In genomic region chr5:149585910-149586309, GRCm38 (mm10) we compare ENCODE assay signal across 10 mouse cellular contexts. TPM values are rescaled to one million over a fixed set of nuclear protein-coding genes. Genes with fewer than 3 reads are reported as not detected.
DNase-seq lines count a peak whose midpoint lies in the region; ATAC-seq and TF ChIP-seq lines count a peak whose summit lies in the region.
"Had no signal": no experiment of that assay in that cellular context is flagged by ENCODE, and none has a peak within 500 bp of the region (broad histone marks: within the 10 kb centered on the region; RNA-seq: fewer than 3 reads in every experiment).

No protein-coding gene starts in this region.

- no peak overlapping the region for H3K4me3 ChIP-seq in kidney, postnatal 0 days (replicated peaks; ENCODE audit: low read depth, low read length)
- no peak overlapping the region for H3K4me3 ChIP-seq in kidney, embryonic 16.5 days (ENCODE audit: low read length)
- H3K4me3 ChIP-seq: heart, embryonic 13.5 days; megakaryocyte, embryonic 14.5 days had no signal

- no peak overlapping the region for H3K4me2 ChIP-seq in kidney, postnatal 0 days (ENCODE audit: low read length)
- H3K4me2 ChIP-seq in kidney, embryonic 16.5 days (replicated peaks; ENCODE audit: low read depth, low read length) = no peak overlapping the region
- H3K4me2 ChIP-seq: heart, embryonic 13.5 days had no signal

- H3K9ac ChIP-seq in kidney, postnatal 0 days (ENCODE audit: low read depth, low read length) = no peak overlapping the region
- H3K9ac ChIP-seq in kidney, embryonic 16.5 days (replicated peaks; ENCODE audit: low read length) = no peak overlapping the region
- H3K9ac ChIP-seq: heart, embryonic 13.5 days had no signal

- no peak for ATAC-seq in kidney, postnatal 0 days (replicated peaks; ENCODE audit: low FRiP score, low read depth)
- no peak for ATAC-seq in kidney, embryonic 16.5 days (ENCODE audit: low FRiP score, low TSS enrichment)
- peak; percentile 74 for ATAC-seq in CD4-positive, CD25-positive, alpha-beta regulatory T cell, adult 4 months

- H3K27ac ChIP-seq in kidney, postnatal 0 days = no peak overlapping the region
- no peak overlapping the region for H3K27ac ChIP-seq in kidney, embryonic 16.5 days (ENCODE audit: low read length)
- H3K27ac ChIP-seq: heart, embryonic 13.5 days had no signal

- peak; percentile 64 for DNase-seq in kidney, postnatal 0 days (ENCODE audit: low spot score)
- DNase-seq in ZHBTc4 (ENCODE audit: low read depth, low spot score) = peak; percentile 64
- peak; percentile 23 to 37 for DNase-seq in kidney, postnatal 4 days
- no peak for DNase-seq in right cerebral cortex, adult 2 months (ENCODE audit: low spot score in 2 of 2)
- DNase-seq in layer of hippocampus, postnatal 14 days (ENCODE audit: low spot score in 2 of 2) = no peak
- no peak for DNase-seq in layer of hippocampus, adult 9-11 months

- H3K27me3 ChIP-seq in kidney, postnatal 0 days (ENCODE audit: insufficient read depth, low read length) = no peaks in the 10 kb centered on the region
- H3K27me3 ChIP-seq in kidney, embryonic 16.5 days (ENCODE audit: insufficient read depth, low read length) = no peaks in the 10 kb centered on the region

- H3K36me3 ChIP-seq in kidney, postnatal 0 days (ENCODE audit: insufficient read depth, low read length) = no peaks in the 10 kb centered on the region
- H3K36me3 ChIP-seq in kidney, embryonic 16.5 days (ENCODE audit: insufficient read depth, low read length) = no peaks in the 10 kb centered on the region
- H3K36me3 ChIP-seq: heart, embryonic 13.5 days had no signal

- H3K4me1 ChIP-seq in kidney, postnatal 0 days (replicated peaks; ENCODE audit: insufficient read depth, low read length) = no peaks in the 10 kb centered on the region
- H3K4me1 ChIP-seq in kidney, embryonic 16.5 days (ENCODE audit: insufficient read depth, low read length) = peaks cover 16% of the 10 kb centered on the region

- H3K9me3 ChIP-seq in kidney, postnatal 0 days (replicated peaks; ENCODE audit: low read length) = no peaks in the 10 kb centered on the region
- no peaks in the 10 kb centered on the region for H3K9me3 ChIP-seq in kidney, embryonic 16.5 days (ENCODE audit: low read length)
- H3K9me3 ChIP-seq: heart, embryonic 13.5 days; megakaryocyte, embryonic 14.5 days had no signal

- 79% methylated on average over 10 of the region's 10 CpGs for WGBS in kidney, postnatal 0 days
- 79% methylated on average over 10 of the region's 10 CpGs for whole genome bisulfite sequencing in kidney, embryonic 16.5 days

- TF ChIP-seq CTCF in kidney, postnatal 0 days (IDR thresholded peaks at IDR 0.05; ENCODE audit: low read depth) = peak; percentile 44

RNA-seq across cellular contexts. Expression of gene Hsph1, which starts 50.3 kb away (rescaled TPM):
- polyA plus RNA-seq in kidney, postnatal 0 days (2015; fragmentation: Nextera tagmentation; extraction: Ambion mirVana) = 25.0 and 27.4 TPM in 2 replicates
- 67.5 and 68.8 TPM in 2 replicates for polyA plus RNA-seq in kidney, embryonic 16.5 days (2015; fragmentation: Nextera tagmentation; extraction: Ambion mirVana)
- 10 to 100 TPM; 20.7 to 35.2 TPM for polyA plus RNA-seq in CD4-positive, CD25-positive, alpha-beta regulatory T cell, adult 4 months (2017; shearing (Covaris generic))
- total RNA-seq in layer of hippocampus, postnatal 14 days (2021) = 100 to 1,000 TPM; 237 to 281 TPM

RNA-seq across cellular contexts. Expression of gene Wdr95, which starts 57.4 kb away (rescaled TPM):
- 0.05 TPM in 1 of 2 replicates, not detected in the other for polyA plus RNA-seq in kidney, postnatal 0 days (2015; fragmentation: Nextera tagmentation; extraction: Ambion mirVana)
- polyA plus RNA-seq in kidney, embryonic 16.5 days (2015; fragmentation: Nextera tagmentation; extraction: Ambion mirVana) = not detected in 2 replicates
- polyA plus RNA-seq in CD4-positive, CD25-positive, alpha-beta regulatory T cell, adult 4 months (2017; shearing (Covaris generic)) = not detected
- total RNA-seq in layer of hippocampus, postnatal 14 days (2021) = 1 to 10 TPM; 2.0 to 2.1 TPM
- polyA plus RNA-seq: heart, embryonic 13.5 days had no signal

Comparison
In these comparisons a context has a peak if more than half of its experiments do, and no peak if none do; other contexts are left out.
1. DNase-seq: peak in kidney, postnatal 0 days (single experiment), ZHBTc4 (single experiment) and kidney, postnatal 4 days (2 of 2); none in right cerebral cortex, adult 2 months (0 of 2), layer of hippocampus, postnatal 14 days (0 of 2) and layer of hippocampus, adult 9-11 months (single experiment).